Mouse (Mus musculus) E14TG2a.4 (cell line): ENCODE results near the gene Leo1.

Experiments
- H3K27me3 ChIP-seq: 2 replicates; pipeline ENCODE4 v1.6.1; 2014; ENCODE audit warnings: low read length, control low read depth; ENCODE audit not compliant: insufficient read depth
- H3K36me3 ChIP-seq: 2 replicates; pipeline ENCODE4 v1.6.1; 2014; ENCODE audit warnings: low read length, control low read depth; ENCODE audit not compliant: insufficient read depth
- H3K4me1 ChIP-seq: replicated peaks from 2 replicates; pipeline ENCODE4 v1.6.1; 2014; ENCODE audit warnings: low read depth, low read length, control low read depth
- H3K4me3 ChIP-seq: replicated peaks from 2 replicates; pipeline ENCODE4 v1.5.1; 2014; ENCODE audit warnings: mild to moderate bottlenecking, low read length
- H3K9me3 ChIP-seq: 2 replicates; pipeline ENCODE4 v1.6.1; 2014; ENCODE audit warnings: low read length, control low read depth
- CTCF ChIP-seq: conservative IDR thresholded peaks from 2 replicates; pipeline ENCODE4 v1.5.1; 2014; ENCODE audit warnings: low read length
- NANOG ChIP-seq: IDR thresholded peaks from 2 replicates; pipeline ENCODE4 v1.6.1; 2014; ENCODE audit warnings: borderline replicate concordance, low read length, mixed read lengths
- POU5F1 ChIP-seq: IDR thresholded peaks from 2 replicates; pipeline ENCODE4 v1.6.1; 2014; ENCODE audit warnings: low read length, borderline replicate concordance

Gene Leo1

GRCm38 (mm10) chr9:75511236-75511939, 70.1 kb downstream of the Leo1 start:
- Histone ChIP-seq H3K27me3 (no peaks in the 10 kb centered on the region), H3K36me3 (peaks cover 41% of the 10 kb centered on the region), H3K4me1 (peaks cover 8% of the 10 kb centered on the region), H3K9me3 (no peaks in the 10 kb centered on the region), H3K4me3 (no peak overlapping the region)
- TF ChIP-seq NANOG, result no peak
- TF ChIP-seq POU5F1, result no peak
- TF ChIP-seq CTCF, result no peak

- peaks cover 8% of the 10 kb centered on the region for H3K4me1 ChIP-seq
- no peaks in the 10 kb centered on the region for H3K27me3 ChIP-seq
- H3K9me3 ChIP-seq, result peaks cover 4% of the 10 kb centered on the region
- H3K4me3 ChIP-seq, result no peak overlapping the region
- TF ChIP-seq POU5F1 (no peak), NANOG (no peak), CTCF (peak; percentile 57)
- H3K36me3 ChIP-seq, result peaks cover 14% of the 10 kb centered on the region
Observed at GRCm38 (mm10) chr9:75515464-75516113, 74.3 kb downstream of the Leo1 start.
